Mouse (Mus musculus) spleen, adult 2 months (tissue): ENCODE data around the gene Dirc2. TPM values are rescaled to one million over a fixed set of nuclear protein-coding genes. Genes with fewer than 3 reads are reported as not detected.

Experiments
- DNase-seq, 2 experiments: peaks; one replicate each; pipeline versions ENCODE4 v3.0.0 to v3.0.0-alpha.2; 2012 to 2021; ENCODE audit warnings: low spot score in 2 of 2, low read depth in 1 of 2
- H3K27ac ChIP-seq: fragments of 200-500 bp; 2 replicates; pipeline ENCODE4 v1.5.1; 2012; ENCODE audit warnings: low read length, inconsistent platforms; ENCODE audit not compliant: insufficient read depth
- H3K27me3 ChIP-seq: fragments of 200-500 bp; 2 replicates; pipeline ENCODE4 v1.6.1; 2012; ENCODE audit warnings: mild to moderate bottlenecking, moderate library complexity, low read length, inconsistent platforms; ENCODE audit not compliant: control insufficient read depth, insufficient read depth
- H3K36me3 ChIP-seq: fragments of 200-500 bp; 2 replicates; pipeline ENCODE4 v1.6.1; 2012; ENCODE audit warnings: mild to moderate bottlenecking, low read length, inconsistent platforms; ENCODE audit not compliant: control insufficient read depth, insufficient read depth
- H3K4me1 ChIP-seq: fragments of 200-500 bp; 2 replicates; pipeline ENCODE4 v1.6.1; 2011; ENCODE audit warnings: inconsistent platforms; ENCODE audit not compliant: control insufficient read depth, insufficient read depth, insufficient read length
- H3K4me3 ChIP-seq: fragments of 200-500 bp; 2 replicates; pipeline ENCODE4 v1.5.1; 2011; ENCODE audit warnings: mild to moderate bottlenecking, inconsistent platforms; ENCODE audit not compliant: insufficient read depth, insufficient read length; ENCODE audit errors: extremely low read depth
- CTCF ChIP-seq: fragments of 200-500 bp; IDR thresholded peaks from 2 replicates; pipeline ENCODE4 v1.5.1; 2011; ENCODE audit warnings: mild to moderate bottlenecking, inconsistent platforms; ENCODE audit not compliant: insufficient read depth, insufficient read length, insufficient replicate concordance; ENCODE audit errors: extremely low read depth
- POLR2A ChIP-seq: fragments of 200-500 bp; IDR thresholded peaks from 2 replicates; pipeline ENCODE4 v1.6.1; 2011; ENCODE audit warnings: low read depth, low read length, inconsistent platforms
- WGBS: fragments of 180-500 bp; shearing (Covaris S2); methylation state at CpG from one replicate; pipeline ENCODE4 v1.1.7; 2018; 5-methylcytosine and 5-hydroxymethylcytosine counted together
- polyA plus RNA-seq: library from polyadenylated mRNA; depleted of rRNA; stranded (reverse); fragments of >200 nt; gene quantifications from 2 replicates; pipeline ENCODE4 v1.2.3, GENCODE M21; 2012

Dirc2 gene
- polyA plus RNA-seq, 1 experiment = 20.7 TPM

- H3K27me3 ChIP-seq = no peaks in the 10 kb centered on the region
- H3K4me3 ChIP-seq = no peak overlapping the region
- H3K36me3 ChIP-seq = no peaks in the 10 kb centered on the region; the same call in 1 of the 2 replicates
- no peak for DNase-seq
- H3K4me1 ChIP-seq = peaks cover 8% of the 10 kb centered on the region; the same call in 1 of the 2 replicates
- 65% methylated on average over 3 of the region's 3 CpGs for WGBS
- TF ChIP-seq CTCF = no peak
- no peak for TF ChIP-seq POLR2A
- H3K27ac ChIP-seq = no peak overlapping the region
These were observed 14.0 kb upstream of the Dirc2 start for GRCm38 (mm10) chr16:35783207-35783573.

GRCm38 (mm10) chr16:35782451-35783206 lies 13.5 kb upstream of the Dirc2 start:
- TF ChIP-seq POLR2A = no peak
- TF ChIP-seq CTCF = no peak
- no peak overlapping the region for H3K4me3 ChIP-seq
- H3K27me3 ChIP-seq = no peaks in the 10 kb centered on the region
- H3K4me1 ChIP-seq = peaks cover 8% of the 10 kb centered on the region; the same call in 1 of the 2 replicates
- H3K36me3 ChIP-seq = no peaks in the 10 kb centered on the region
- no peak for DNase-seq
- H3K27ac ChIP-seq = no peak overlapping the region
- 94% methylated on average over 13 of the region's 13 CpGs for WGBS

GRCm38 (mm10) chr16:35781651-35782050 lies 12.5 kb upstream of the Dirc2 start:
- Histone ChIP-seq H3K36me3 (no peaks in the 10 kb centered on the region), H3K27ac (no peak overlapping the region), H3K4me1 (peaks cover 8% of the 10 kb centered on the region; the same call in 1 of the 2 replicates), H3K4me3 (no peak overlapping the region), H3K27me3 (no peaks in the 10 kb centered on the region)
- TF ChIP-seq POLR2A (no peak), CTCF (no peak)
- DNase-seq = no peak
- 84% methylated on average over 5 of the region's 5 CpGs for WGBS

GRCm38 (mm10) chr16:35781096-35781495 lies 11.9 kb upstream of the Dirc2 start:
- no peak for DNase-seq
- Histone ChIP-seq H3K4me1 (peaks cover 10% of the 10 kb centered on the region; the same call in 1 of the 2 replicates), H3K27ac (no peak overlapping the region), H3K4me3 (no peak overlapping the region), H3K27me3 (no peaks in the 10 kb centered on the region), H3K36me3 (no peaks in the 10 kb centered on the region)
- TF ChIP-seq POLR2A (no peak), CTCF (no peak)
- 91% methylated on average over 9 of the region's 9 CpGs for WGBS

- TF ChIP-seq CTCF (no peak), POLR2A (no peak)
- no peak for DNase-seq
- no peak overlapping the region for H3K27ac ChIP-seq
- H3K36me3 ChIP-seq = no peaks in the 10 kb centered on the region
- H3K4me3 ChIP-seq = no peak overlapping the region
- peaks cover 11% of the 10 kb centered on the region; the same call in 1 of the 2 replicates for H3K4me1 ChIP-seq
- 93% methylated on average over 7 of the region's 7 CpGs for WGBS
- H3K27me3 ChIP-seq = no peaks in the 10 kb centered on the region
These were observed 10.5 kb upstream of the Dirc2 start for GRCm38 (mm10) chr16:35779681-35780080.

GRCm38 (mm10) chr16:35777768-35778167 lies 8.6 kb upstream of the Dirc2 start:
- WGBS = 96% methylated on average over 4 of the region's 4 CpGs
- Histone ChIP-seq H3K4me1 (peaks cover 2% of the 10 kb centered on the region; the same call in 1 of the 2 replicates), H3K27ac (no peak overlapping the region), H3K27me3 (no peaks in the 10 kb centered on the region), H3K36me3 (no peaks in the 10 kb centered on the region), H3K4me3 (no peak overlapping the region)
- no peak for TF ChIP-seq POLR2A
- no peak for TF ChIP-seq CTCF
- DNase-seq = no peak

- no peak overlapping the region for H3K27ac ChIP-seq
- no peak overlapping the region for H3K4me3 ChIP-seq
- whole genome bisulfite sequencing = 55% methylated on average over 7 of the region's 7 CpGs
- no peaks in the 10 kb centered on the region for H3K27me3 ChIP-seq
- no peaks in the 10 kb centered on the region; the same call in 1 of the 2 replicates for H3K36me3 ChIP-seq
- TF ChIP-seq POLR2A (no peak), CTCF (no peak)
- H3K4me1 ChIP-seq = peaks cover 2% of the 10 kb centered on the region; the same call in 1 of the 2 replicates
- DNase-seq = no peak
These were observed 7.6 kb upstream of the Dirc2 start for GRCm38 (mm10) chr16:35776737-35777136.
